ENCODE assay signal across 9 mouse cellular contexts in the genomic region with DNA sequence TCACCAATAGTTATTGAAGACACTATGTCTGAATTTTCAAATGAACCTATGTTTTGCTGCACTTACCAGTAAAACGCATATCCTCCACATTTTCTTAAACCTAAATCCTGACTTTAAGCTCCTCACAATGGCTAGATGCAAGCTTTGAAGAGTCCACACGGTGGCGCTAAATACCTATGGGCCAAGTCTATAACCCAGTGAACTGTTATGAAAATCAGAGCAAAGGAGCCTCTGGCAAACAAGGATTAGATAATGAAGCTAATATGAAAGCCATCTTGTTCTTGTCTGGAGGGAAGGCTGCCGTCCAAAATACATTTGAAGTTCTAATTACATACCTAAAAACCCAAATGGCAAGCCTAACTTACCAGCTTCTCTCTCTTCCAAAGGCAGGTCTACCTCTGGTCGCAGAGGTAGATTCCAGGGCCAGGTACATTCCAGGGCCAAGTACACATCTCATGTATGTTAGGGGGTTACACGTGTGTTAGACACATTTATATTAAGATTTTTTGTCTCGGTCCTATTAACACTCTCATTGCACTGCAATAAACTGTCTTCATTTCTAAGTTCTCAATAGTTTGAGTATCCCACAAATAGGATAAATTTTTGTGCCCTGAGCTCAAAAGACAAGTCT. TPM values are rescaled to one million over a fixed set of nuclear protein-coding genes. Genes with fewer than 3 reads are reported as not detected.
DNase-seq lines count a peak whose midpoint lies in the region; ATAC-seq and TF ChIP-seq lines count a peak whose summit lies in the region.
"Had no signal": no experiment of that assay in that cellular context is flagged by ENCODE, and none has a peak within 500 bp of the region (broad histone marks: within the 10 kb centered on the region; RNA-seq: fewer than 3 reads in every experiment).

No protein-coding gene starts in this region.

- no peaks in the 10 kb centered on the region for H3K9me3 ChIP-seq in embryonic facial prominence, embryonic 14.5 days (ENCODE audit: control insufficient read depth, low read length)
- no peaks in the 10 kb centered on the region for H3K9me3 ChIP-seq in heart, embryonic 16.5 days (replicated peaks; ENCODE audit: control insufficient read depth, low read length)
- no peaks in the 10 kb centered on the region for H3K9me3 ChIP-seq in liver, embryonic 14.5 days (ENCODE audit: control insufficient read depth, low read length)
- no peaks in the 10 kb centered on the region for H3K9me3 ChIP-seq in neural tube, embryonic 13.5 days
- H3K9me3 ChIP-seq: embryonic facial prominence, embryonic 12.5 days had no signal

- TF ChIP-seq EP300 in liver, embryonic 14.5 days (IDR thresholded peaks at IDR 0.05; ENCODE audit: low read depth): no peak

- H3K9ac ChIP-seq in embryonic facial prominence, embryonic 14.5 days (ENCODE audit: low read depth, low read length): no peak overlapping the region
- no peak overlapping the region for H3K9ac ChIP-seq in heart, embryonic 16.5 days (ENCODE audit: low read length)
- no peak overlapping the region for H3K9ac ChIP-seq in liver, embryonic 14.5 days (replicated peaks)
- H3K9ac ChIP-seq in neural tube, embryonic 13.5 days: no peak overlapping the region
- H3K9ac ChIP-seq: embryonic facial prominence, embryonic 12.5 days had no signal

- 39% methylated on average over 7 of the region's 7 CpGs for WGBS in embryonic facial prominence, embryonic 14.5 days
- 33% methylated on average over 7 of the region's 7 CpGs for WGBS in heart, embryonic 16.5 days
- 27% methylated on average over 7 of the region's 7 CpGs for WGBS in liver, embryonic 14.5 days (ENCODE audit: insufficient replicate concordance)
- WGBS in neural tube, embryonic 13.5 days: 41% methylated on average over 7 of the region's 7 CpGs

- no peaks in the 10 kb centered on the region for H3K4me1 ChIP-seq in embryonic facial prominence, embryonic 14.5 days (ENCODE audit: control insufficient read depth, insufficient read depth, low read length)
- peaks cover 12% of the 10 kb centered on the region for H3K4me1 ChIP-seq in heart, embryonic 16.5 days (ENCODE audit: control insufficient read depth, insufficient read depth, low read length)
- H3K4me1 ChIP-seq in liver, embryonic 14.5 days (replicated peaks; ENCODE audit: control insufficient read depth in 2 of 2, insufficient read depth in 2 of 2, low read length in 1 of 2): peaks cover 0 to 4% of the 10 kb centered on the region in 2 experiments; a peak in 2 of 4 replicates
- H3K4me1 ChIP-seq in neural tube, embryonic 13.5 days (replicated peaks): peaks cover 10% of the 10 kb centered on the region; the same call in 1 of the 2 replicates
- H3K4me1 ChIP-seq: embryonic facial prominence, embryonic 12.5 days had no signal

- H3K4me2 ChIP-seq in embryonic facial prominence, embryonic 14.5 days (ENCODE audit: low read depth, low read length): no peak overlapping the region
- H3K4me2 ChIP-seq in heart, embryonic 16.5 days (ENCODE audit: low read depth, low read length): no peak overlapping the region
- no peak overlapping the region for H3K4me2 ChIP-seq in liver, embryonic 14.5 days (ENCODE audit: low read depth)
- H3K4me2 ChIP-seq in neural tube, embryonic 13.5 days: no peak overlapping the region
- H3K4me2 ChIP-seq: embryonic facial prominence, embryonic 12.5 days had no signal

- DNase-seq in CD4-positive helper T cell, adult 2 months (ENCODE audit: low read depth, low spot score): peak; percentile 75
- DNase-seq in adrenal gland, postnatal 36 days: peak; percentile 77
- peak; percentile 88 for DNase-seq in embryonic facial prominence, embryonic 14.5 days (ENCODE audit: low spot score)
- DNase-seq in kidney, postnatal 25 days: peak; percentile 73 to 85
- peak; percentile 35 to 46 (median 45) for DNase-seq in liver, embryonic 14.5 days (ENCODE audit: low read depth in 3 of 3, low spot score in 3 of 3)
- DNase-seq in testis, postnatal 14 days (ENCODE audit: low spot score): peak; percentile 32

- peak; percentile 82 for TF ChIP-seq CTCF in liver, embryonic 14.5 days (IDR thresholded peaks at IDR 0.05; ENCODE audit: low read depth)

- H3K36me3 ChIP-seq in embryonic facial prominence, embryonic 14.5 days (ENCODE audit: control insufficient read depth, insufficient read depth, low read length): no peaks in the 10 kb centered on the region
- H3K36me3 ChIP-seq in heart, embryonic 16.5 days (ENCODE audit: control insufficient read depth, insufficient read depth): no peaks in the 10 kb centered on the region
- H3K36me3 ChIP-seq in liver, embryonic 14.5 days (replicated peaks; ENCODE audit: control insufficient read depth, insufficient read depth, low read depth): no peaks in the 10 kb centered on the region
- no peaks in the 10 kb centered on the region for H3K36me3 ChIP-seq in neural tube, embryonic 13.5 days
- H3K36me3 ChIP-seq: embryonic facial prominence, embryonic 12.5 days had no signal

- peak; percentile 74 for ATAC-seq in embryonic facial prominence, embryonic 14.5 days (ENCODE audit: low read depth)
- ATAC-seq in heart, embryonic 16.5 days (replicated peaks; ENCODE audit: extremely low read depth, insufficient read depth, low FRiP score): peak; percentile 69
- no peak for ATAC-seq in liver, embryonic 14.5 days (ENCODE audit: insufficient read depth)
- ATAC-seq in neural tube, embryonic 13.5 days (ENCODE audit: low read depth): peak; percentile 69; the same call in 1 of the 2 replicates

- no peak overlapping the region for H3K4me3 ChIP-seq in embryonic facial prominence, embryonic 14.5 days (ENCODE audit: low read depth, low read length)
- no peak overlapping the region for H3K4me3 ChIP-seq in heart, embryonic 16.5 days (ENCODE audit: low read length)
- H3K4me3 ChIP-seq in liver, embryonic 14.5 days (ENCODE audit: insufficient read depth in 1 of 2, low read depth in 2 of 2, low read length in 2 of 2): no peak overlapping the region
- no peak overlapping the region for H3K4me3 ChIP-seq in neural tube, embryonic 13.5 days
- H3K4me3 ChIP-seq: embryonic facial prominence, embryonic 12.5 days had no signal

- H3K27me3 ChIP-seq in embryonic facial prominence, embryonic 14.5 days (replicated peaks; ENCODE audit: control insufficient read depth, insufficient read depth, low read length): no peaks in the 10 kb centered on the region
- no peaks in the 10 kb centered on the region for H3K27me3 ChIP-seq in heart, embryonic 16.5 days (ENCODE audit: control insufficient read depth, insufficient read depth, low read length)
- no peaks in the 10 kb centered on the region for H3K27me3 ChIP-seq in liver, embryonic 14.5 days (ENCODE audit: control insufficient read depth, insufficient read depth, low read length)
- H3K27me3 ChIP-seq in neural tube, embryonic 13.5 days: no peaks in the 10 kb centered on the region
- H3K27me3 ChIP-seq: embryonic facial prominence, embryonic 12.5 days had no signal

- H3K27ac ChIP-seq in embryonic facial prominence, embryonic 14.5 days (replicated peaks; ENCODE audit: low read depth, low read length): no peak overlapping the region
- no peak overlapping the region for H3K27ac ChIP-seq in heart, embryonic 16.5 days (ENCODE audit: low read length)
- H3K27ac ChIP-seq in liver, embryonic 14.5 days: no peak overlapping the region
- H3K27ac ChIP-seq in neural tube, embryonic 13.5 days (replicated peaks): no peak overlapping the region
- H3K27ac ChIP-seq: embryonic facial prominence, embryonic 12.5 days had no signal

RNA-seq across cellular contexts. Expression of gene Zmat3, which starts 32.2 kb away (rescaled TPM):
- total RNA-seq in adrenal gland, postnatal 36 days (2021): 10 to 100 TPM; 19.1 to 22.3 TPM
- polyA plus RNA-seq in embryonic facial prominence, embryonic 14.5 days (2014; fragmentation: Nextera tagmentation; extraction: Ambion mirVana): 6.2 and 7.1 TPM in 2 replicates
- polyA plus RNA-seq in heart, embryonic 16.5 days (2015; fragmentation: Nextera tagmentation; extraction: Ambion mirVana): 3.0 and 3.6 TPM in 2 replicates
- polyA plus RNA-seq in liver, embryonic 14.5 days (2012; rRNA removed): 0.62 and 0.74 TPM in 2 replicates
- polyA plus RNA-seq in liver, embryonic 14.5 days (2014; fragmentation: Nextera tagmentation; extraction: Ambion mirVana): 0.42 and 0.43 TPM in 2 replicates
- polyA plus RNA-seq in neural tube, embryonic 13.5 days (2015; fragmentation: Nextera tagmentation; extraction: Ambion mirVana): 7.5 and 8.1 TPM in 2 replicates

Comparison
In these comparisons a context has a peak if more than half of its experiments do, and no peak if none do; other contexts are left out.
1. DNase-seq: peak in every context shown above with its lines; median percentile 88 in embryonic facial prominence, embryonic 14.5 days; 79 in kidney, postnatal 25 days; 77 in adrenal gland, postnatal 36 days; 75 in CD4-positive helper T cell, adult 2 months; 45 in liver, embryonic 14.5 days; 32 in testis, postnatal 14 days.